Mouse (Mus musculus) hindlimb bud, embryonic 11.5 days (tissue): ENCODE measurements around the gene Megf6.

ENCODE experiments used
- DNase-seq: peaks from one replicate; pipeline ENCODE4 v3.0.0-alpha.2; 2012; ENCODE audit warnings: low read depth, low spot score; ENCODE audit errors: extremely low spot score

Gene Megf6

DNA sequence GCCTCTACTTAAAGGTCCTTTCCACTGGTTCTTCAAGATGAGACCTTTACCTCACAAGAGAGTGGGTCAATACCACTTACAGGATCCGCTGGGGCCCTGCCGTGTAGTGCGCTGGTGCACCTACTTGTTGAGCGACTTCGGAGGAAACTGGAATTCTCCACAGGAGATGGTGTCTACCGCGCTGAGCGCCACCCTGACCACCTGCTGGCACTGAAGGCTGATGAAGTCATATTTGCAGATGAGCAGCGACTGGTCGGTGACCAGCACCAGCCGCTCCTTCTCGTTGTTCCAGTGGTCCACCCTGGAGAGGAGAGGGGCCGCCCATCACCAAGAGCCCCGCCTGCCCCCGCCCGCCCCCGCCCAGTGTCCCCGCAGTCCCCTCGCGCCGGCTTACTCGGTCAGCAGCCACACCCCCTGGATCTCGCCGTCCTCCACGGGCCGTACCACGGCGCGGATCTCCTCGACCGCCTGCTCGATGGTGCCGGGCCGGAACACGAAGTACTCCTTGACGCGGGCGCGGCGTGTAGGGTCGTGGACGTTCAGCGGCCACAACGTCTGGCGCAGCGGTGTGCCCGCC is 10.5 kb upstream of the Megf6 start:
- DNase-seq: no peak

DNA sequence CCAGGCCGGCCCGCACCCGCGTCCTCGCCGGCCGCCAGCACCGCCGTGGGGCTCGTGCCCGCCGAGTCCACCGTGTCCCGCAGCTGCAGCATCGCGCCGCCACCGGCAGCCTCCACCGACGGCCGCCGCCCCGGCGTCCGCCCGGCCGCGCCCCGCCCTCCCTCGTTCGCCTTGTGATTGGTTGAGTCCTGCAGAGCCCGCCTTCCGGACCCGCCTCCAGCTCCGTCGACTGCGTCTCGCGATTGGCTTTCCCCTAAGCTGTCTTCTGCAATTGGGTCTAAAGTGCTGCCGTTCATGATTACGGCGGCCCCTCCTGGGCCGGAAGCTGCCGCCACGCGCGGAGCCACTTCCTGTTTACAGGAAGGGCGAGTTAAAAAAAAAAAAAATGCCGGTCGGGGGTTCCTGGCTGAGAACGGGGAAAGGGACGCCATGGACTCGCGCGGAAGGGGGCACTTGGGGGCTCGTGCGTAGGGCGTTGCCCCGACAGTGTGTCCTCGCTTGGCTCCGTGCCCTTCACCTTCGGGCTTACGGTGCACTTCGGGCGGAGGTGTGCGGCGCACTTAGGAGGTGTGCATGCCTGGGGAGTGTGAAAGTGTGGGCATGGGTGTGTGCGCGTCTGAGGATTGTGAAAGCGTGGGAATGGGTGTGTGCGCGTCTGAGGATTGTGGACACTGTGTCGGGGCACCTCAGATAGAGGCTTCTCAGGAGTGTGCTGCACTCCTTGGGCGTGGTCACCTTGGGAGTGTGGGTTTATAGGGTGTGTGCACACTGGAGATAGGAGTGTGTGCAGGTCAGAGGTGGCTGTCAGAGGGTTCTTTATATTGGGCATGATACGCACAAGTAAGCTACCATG is 9.8 kb upstream of the Megf6 start, which contains the start of gene Tprgl:
Gene Tprgl (minus strand): TSS at position 129 of the 853 bp plus-strand sequence.
- peak; percentile 86 for DNase-seq

DNA sequence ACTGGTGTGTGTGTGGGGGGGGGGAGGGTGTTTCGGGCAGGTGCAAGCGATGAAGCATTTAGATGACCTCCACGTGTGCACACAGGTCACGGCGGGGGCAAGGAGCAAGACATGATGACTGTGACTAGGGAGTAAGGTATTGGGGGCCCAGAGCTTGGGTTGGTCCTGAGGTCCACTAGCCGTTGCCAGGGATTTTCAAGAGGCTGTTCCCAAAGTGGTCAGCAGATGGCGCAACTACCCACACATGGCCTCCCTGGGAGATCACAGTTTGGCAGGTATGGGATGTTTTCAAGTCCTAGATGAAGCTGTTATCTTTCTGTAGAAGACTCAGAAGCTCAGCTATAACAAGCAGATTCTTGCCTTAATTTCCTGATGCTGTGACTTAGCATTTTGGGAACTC is 7.2 kb upstream of the Megf6 start:
- DNase-seq: no peak

DNA sequence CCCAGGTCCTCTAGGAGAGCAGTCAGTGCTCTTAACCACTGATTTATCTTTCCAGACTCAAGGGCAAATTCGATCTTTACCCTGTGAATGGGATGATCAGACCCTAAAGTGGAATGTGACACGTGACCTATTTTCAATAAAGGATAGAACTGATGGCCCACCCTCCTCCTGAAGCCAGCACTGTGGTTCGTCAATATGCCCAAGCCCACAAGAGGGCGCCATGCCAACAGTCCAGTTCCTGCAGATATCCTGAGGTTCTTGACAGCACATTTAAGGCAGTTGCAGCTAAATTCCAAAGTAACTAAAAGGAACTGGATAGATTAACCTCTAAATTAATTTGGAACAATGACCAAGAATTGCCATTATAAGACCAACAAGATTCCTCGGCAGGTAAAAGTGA is 3.5 kb upstream of the Megf6 start:
- DNase-seq: no peak

DNA sequence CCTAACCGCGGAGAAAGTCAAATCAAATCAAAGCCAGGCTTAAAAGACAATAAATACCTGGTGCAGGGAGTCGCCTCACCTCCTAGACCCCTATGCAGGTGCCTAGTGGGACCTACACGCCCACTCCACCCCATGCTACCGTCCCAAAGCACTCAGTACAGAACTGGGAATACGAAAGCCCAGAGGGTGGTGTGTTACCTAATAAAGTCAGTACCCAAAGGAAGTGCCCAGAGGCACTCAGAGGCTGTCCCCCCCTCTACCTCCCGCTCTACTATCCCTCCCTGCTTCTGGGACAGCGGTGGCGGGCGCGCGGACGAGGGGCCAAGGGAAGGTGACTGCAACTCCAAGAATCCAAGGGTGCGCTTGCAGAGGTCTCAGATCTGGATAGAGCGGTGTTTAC is 509 bp upstream of the Megf6 start:
- no peak for DNase-seq

DNA sequence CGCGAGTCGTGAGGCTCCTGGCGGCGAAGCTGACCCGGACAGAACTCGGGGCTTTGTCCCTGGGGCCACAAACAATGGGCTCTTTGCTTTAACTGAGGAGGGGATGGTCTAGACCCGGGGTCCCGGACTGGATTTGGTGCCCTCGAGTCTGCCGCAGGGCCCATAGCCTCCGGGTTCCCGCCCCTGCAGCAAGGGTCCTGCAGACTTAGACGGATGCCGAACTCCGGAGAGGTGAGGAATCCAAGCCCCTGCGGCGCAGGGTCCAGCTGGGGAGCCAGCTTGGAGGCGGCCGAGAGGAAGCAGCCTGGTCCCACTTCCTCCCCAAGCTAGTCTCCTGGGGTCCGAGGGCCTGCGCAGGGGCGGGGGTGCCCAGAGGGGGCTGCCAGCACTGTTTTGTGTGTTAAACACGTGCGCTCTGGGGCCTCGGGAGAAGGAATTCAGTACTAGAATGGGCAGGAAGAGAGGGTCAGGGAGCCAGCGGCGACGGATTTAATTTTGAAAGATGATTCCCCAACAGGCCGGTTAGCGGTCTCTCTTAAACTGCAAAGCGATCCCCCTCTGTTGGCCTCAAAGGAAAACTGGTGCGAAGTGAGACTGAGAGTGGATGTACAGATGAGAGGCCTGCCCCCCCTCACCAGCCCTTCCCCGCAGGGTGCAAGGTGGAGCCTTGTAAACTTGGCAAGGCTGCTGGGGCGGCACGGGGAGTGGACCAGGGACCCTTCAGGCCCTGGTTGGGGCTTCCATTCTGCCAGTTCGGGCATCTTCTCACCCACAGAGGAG is 811 bp downstream of the Megf6 start:
- no peak for DNase-seq

DNA sequence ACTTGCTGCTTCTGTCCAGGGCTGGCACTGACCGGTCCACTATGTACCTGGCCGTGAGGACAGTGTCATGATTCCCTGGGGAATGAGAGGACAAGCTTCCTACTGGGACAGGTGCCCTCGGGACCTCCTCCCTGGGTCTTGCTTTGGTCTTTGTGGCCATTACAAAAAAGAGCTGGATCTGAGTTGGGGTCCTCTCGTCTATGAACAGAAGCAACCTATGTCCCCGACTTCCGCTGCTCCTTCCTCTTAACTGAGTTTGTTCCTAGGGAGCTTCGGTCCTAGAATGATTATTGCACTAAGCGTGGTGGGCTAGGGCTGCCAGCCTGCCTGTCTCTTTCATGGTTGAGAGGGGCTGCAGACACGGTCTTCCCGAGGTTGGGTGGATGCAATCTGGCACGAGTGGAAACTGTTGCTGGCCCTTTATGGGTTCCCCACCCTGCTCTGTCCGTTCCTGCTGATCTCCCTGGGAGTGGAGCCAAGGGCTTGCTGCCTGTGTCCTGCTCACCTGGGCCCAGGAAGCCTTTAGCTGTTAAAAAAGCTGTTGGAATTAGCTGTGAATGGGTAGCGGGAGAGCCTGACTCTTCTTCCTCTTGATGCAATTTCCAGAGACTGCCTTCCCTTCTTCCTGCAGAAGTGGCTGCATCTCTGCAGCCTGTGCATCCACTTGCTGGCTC is 1.5 kb downstream of the Megf6 start:
- DNase-seq: no peak

DNA sequence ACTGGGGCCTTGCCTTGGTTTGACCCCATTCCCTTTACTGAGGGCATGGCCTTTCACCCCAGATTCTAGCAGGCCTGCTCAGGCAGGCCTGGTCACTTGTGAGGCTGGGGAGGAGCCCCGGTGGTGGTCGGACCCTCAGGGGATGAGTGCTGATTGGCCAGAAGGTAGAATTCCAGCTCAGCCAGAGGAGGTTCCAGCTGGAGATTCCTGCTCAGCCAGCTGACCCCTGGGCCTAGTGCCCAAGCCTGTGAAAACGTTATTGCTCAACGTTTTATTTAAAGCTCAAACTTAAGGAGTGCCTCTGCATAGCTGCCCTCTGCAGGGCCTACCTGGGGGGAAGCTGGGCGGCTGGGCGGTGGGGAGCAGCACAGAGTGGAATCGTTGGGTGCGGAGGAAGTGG is 6.7 kb downstream of the Megf6 start:
- DNase-seq: no peak

DNA sequence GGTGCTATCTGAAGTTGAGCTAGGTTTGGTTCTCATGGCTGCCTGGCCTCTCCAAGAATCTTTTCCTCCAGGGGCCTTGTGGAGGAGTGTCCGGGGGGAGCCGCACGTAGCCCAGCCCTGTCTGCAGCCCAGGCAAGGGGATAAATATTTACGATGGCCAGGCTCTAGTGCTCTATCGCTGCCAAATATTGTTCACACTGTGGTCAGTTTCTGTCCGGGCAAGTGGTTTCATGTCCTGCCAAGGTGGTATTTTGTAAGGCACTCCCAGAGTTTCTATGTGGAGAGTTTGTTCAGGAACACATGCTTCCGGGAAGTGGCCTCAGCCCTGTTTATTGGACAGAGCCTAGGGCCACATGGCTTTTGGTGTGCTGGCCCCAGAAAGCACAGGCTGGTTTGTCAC is 10.5 kb downstream of the Megf6 start:
- no peak for DNase-seq

DNA sequence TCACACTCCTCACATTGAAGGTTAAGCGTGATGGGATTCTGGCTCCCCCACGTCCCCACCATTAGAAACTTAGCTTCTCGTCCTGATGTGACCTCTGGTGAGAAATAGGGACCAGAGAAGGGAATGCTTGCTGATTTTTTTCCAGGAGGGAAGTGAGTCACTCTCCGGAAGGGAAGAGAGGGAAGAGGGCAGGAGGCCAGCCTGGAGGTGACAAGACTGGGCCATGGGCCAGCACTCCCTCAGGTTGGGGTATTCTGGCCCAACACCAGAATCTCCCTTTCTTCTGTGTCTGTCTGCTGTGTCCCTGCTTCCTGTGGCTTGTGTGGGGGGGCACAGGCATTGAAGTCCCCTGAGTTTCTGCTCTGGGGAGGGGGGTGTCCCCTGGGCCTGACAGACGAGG is 13.0 kb downstream of the Megf6 start:
- no peak for DNase-seq

DNA sequence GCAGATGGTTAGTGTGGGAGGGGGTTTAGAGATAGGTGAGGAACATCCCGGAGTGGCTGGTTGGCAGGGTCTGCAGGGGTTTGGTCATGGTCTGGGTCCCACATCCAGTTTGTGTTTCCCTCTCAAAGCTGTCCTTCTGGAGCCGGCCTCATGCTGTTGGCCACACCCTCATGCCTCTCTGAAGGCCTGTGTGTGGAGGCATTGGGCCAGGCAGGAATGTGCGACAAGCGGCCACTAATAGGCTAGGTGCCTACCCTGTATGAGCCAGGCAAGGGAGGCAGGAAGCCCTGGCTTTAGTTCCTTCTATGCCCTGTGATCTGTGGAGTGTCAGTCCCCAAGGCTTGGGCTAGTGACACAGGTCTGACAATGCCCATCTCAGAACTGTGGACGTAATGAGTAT is 14.5 kb downstream of the Megf6 start:
- DNase-seq: no peak

DNA sequence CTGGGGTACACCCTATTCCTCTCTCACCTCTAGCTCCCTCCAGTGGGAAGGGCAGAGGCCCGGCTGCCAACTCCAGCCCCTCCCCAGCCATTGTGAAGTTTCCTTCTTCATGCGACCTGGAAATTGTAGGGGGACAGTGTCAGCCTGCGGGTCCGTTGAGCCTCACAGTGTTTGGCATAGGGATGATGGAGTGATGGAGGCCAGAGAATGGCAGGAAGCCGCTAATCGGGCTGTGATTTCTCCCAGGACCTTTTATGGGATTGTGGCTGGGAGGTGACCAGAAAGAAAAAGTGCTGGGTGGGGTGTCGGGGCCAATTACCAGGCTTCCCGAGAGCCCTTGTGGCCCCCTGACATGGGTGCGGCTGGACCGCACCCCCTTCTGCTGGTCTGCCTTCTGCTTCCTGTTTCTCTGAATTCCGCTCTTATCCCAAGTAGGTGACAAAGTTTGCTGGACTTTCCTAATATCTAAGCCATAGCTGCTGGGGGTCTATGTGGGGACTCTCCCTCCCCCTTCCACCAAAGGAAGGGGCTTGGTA is 15.5 kb downstream of the Megf6 start:
- no peak for DNase-seq

DNA sequence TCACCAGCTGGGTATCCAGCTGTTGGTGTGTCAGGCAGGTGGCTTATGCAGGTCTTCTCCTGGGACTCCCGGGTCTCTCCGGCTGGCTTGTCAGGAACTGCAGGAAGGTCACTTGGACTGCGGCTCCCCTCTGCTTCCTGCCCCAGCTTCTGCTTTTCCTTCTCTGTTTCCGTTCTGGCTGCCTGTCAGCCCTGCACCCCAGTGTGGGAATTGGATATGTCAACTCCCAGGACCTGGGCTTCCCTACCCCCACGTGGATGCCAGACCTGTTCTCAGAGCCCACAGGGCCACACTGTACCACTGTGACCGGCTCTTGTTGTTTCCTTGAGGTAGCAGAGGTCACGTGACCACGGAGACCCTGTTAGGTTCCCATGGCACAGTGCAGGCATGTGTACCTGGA is 18.4 kb downstream of the Megf6 start:
- no peak for DNase-seq

DNA sequence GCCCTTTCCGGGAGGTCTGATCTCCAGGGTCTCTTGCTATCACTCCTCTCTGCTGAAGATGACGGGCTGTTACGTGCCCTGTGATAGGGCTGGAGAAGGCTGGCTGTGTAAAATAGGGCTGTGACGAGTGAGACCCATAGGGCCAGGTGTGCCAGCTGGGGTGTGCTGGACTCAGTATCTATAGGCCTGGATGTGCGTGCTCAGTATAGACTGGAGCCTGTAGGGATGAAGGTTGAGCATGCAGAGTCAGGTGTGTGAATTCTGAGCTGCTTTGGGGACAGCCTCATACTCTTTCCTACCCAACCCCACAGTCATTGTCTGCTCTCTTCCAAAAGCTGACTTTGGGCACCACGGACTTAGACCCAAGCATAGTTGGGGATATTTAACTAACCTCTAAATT is 27.4 kb downstream of the Megf6 start:
- DNase-seq: no peak

DNA sequence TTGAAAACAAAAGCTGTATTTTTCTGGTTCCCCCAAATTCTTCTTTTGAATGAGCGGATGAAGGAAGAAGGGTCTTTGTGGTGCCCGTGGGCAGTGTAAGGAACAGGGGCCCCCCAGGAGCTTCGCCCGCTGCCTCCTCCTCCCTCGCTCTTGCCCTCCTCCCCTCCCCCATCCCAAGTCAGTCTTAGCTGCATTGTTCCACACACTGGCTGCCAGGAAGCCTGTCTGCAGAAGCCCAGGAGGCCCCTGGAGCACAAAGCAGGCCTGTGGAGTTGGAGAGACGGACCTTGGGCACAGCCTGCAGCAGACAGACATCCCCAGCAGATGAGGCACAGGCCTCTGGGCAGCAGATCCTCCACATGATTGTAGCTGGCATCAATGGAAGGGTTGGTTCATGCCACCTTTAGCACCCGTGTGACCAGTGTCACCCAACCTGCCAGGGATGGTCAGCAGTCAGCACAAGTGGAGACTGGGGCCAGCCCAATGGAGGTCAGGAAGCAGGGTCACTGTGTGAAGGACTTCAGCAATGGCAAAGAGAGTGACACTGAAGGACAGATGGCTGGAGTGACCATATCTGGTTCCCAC is 27.9 kb downstream of the Megf6 start:
- DNase-seq: no peak

DNA sequence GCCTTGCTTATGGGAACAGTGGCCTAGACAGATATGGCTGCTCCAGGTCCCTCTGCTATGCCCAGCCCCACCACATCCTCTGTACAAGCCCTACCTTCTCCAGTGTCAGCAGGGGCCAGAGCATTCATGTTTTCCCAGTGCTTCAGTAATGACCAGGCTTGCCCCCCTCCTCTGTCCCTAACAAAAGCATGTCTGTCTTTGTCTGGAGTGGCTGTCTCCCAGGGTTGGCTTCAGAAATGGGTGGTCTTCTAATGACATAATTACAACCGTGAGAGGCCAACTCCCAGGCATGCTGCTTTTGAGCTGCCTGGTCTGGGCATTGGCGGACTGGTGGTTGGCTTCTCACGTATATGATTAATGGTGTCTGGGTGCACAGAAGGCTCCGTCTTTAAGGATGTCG is 31.0 kb downstream of the Megf6 start:
- DNase-seq: no peak

DNA sequence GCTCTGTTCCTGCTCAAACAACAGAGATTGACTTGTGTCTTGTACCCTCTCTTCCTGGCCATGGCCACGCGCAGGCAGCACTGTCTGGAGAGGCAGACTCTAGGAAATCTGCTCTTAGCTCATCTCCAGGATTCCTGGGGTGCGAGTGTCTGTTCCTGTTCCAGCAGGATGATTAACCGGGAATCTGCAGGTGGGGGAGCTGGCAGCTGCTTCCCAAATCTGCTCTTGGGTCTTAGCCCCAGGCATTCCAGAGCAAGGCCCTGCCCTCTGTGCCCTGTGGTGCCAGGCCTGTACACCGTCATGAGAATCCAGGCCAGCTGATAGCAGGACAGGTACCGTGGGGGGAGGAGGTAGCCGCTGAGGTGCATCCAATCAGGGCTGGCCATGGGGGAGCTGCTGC is 34.0 kb downstream of the Megf6 start:
- DNase-seq: no peak

DNA sequence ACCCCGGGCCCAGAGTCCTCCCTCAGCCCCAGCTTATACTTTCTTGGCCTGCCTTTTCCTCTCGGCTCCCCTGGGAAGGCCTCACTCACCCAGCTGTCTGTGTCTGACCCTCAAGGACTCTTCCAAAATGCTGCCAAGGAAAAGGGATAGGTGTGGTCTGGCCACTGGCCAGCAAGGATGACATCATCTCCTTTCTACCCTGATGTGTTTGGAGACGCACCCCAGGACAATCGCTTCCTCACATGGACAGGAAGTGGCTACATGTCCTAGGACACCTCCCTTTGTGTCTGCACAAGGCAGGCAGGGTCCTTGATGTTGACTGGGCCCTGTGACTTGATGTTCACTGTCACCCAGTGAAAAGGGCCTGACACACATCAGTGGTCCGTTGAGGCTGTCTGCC is 34.9 kb downstream of the Megf6 start:
- DNase-seq: no peak

DNA sequence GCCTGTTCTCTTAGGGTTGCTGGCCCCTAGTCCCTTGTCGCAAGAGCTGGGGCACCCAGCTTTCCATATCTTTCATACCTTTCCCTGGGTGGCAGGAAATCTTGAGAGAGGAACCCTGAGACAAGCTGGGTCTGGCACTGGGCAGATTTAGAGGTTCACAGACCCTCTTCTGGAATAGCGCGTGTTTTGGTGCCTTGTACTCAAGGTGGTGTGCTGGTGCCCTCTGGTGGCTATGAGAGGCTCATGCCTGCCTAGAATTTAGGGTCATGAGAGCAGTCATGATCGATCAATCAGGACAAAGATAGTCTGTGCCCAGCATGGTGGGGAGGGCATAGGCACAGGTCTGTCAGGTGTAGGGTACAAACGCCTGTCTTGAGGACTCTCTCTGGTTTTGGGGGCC is 36.7 kb downstream of the Megf6 start:
- DNase-seq: peak; percentile 62

DNA sequence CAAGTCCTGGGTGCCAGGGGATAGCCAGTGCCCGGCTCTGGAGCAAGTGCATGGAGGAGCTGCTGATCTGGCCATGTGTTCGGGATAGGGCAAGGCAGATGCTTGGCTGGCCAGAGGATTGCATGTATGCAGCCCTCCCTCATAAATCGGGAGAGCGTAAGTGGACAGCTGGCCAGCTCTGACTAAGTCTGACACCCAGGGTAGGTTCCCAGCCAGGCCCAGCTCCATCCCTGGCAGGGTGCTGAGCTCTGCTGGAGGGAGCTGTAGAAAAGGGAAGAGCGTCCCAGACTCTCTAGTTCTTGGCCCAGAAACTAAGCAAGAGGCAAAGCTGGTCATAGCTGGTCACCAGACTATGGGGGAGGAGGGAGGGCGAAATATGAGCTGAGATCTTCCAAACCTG is 38.5 kb downstream of the Megf6 start:
- no peak for DNase-seq

DNA sequence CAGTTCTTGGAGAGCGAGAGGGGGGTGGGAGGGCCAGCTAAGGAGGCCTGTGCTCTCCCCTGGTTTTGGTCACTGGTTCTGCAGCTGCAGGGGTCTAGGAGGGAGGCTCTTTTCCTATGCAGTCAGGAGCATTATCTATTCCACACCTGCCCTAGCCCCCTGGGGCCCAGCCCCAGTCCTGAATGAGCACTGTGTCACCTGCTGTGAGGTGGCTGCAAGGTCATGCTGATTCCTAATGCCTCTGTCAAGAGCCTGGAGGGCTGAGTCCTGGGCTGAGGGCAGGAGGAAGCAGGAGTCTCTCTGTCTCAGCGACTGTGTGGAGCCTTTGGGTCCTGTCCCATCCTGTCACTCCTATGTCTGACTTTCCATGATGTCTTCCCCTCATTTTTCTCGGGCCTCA is 39.3 kb downstream of the Megf6 start:
- no peak for DNase-seq
